Mouse (Mus musculus) right cerebral cortex, postnatal 4 days (tissue): ENCODE measurements at regions not wholly inside any gene's neighbourhood (a gene's known extent, or its start where the extent isn't known, plus 50 kb on each side); places are given as distances from the start of the nearest gene placed in this dataset.
A peak's percentile ranks its signal among the peaks of the same experiment; 100 is the strongest.

ENCODE experiments used
- DNase-seq: peaks from one replicate; pipeline ENCODE4 v3.0.0-alpha.2; 2022

DNA sequence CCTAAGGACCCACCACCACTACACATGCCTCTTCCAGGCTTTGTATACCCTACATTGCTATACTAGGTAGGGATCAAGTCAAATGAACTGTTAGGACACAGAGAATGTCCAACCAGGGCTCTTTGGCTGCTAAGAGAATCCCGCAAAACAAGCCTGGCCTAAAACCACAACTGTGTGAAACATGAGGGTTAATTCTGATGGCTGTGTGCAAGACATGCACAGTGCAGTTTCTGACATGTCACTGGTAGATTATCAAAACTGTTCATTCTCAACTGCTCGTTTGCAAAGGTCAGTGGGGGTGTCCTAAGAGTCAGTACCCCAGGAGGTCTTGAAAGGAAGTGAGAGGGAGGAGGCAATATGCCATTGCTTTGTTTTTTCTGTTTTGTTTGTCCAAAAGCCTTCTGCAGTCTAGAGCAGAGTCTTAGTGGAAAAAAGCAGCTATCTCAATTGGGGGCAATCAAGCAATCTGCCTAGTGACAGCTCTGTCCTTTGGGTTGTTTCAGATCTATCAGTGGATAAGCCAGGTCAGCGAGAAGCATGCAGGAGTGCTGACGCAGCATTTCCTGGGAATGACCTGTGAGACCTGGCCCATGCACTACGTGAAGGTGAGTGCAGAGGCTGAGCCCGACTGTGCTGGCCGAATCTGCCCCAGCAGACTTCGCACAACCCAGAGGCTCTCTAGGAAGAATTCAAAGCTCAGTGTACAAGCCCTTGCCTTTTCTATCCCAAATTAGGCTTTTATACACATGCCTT is 151.3 kb upstream of the 4933402D24Rik start:
- DNase-seq = no peak

DNA sequence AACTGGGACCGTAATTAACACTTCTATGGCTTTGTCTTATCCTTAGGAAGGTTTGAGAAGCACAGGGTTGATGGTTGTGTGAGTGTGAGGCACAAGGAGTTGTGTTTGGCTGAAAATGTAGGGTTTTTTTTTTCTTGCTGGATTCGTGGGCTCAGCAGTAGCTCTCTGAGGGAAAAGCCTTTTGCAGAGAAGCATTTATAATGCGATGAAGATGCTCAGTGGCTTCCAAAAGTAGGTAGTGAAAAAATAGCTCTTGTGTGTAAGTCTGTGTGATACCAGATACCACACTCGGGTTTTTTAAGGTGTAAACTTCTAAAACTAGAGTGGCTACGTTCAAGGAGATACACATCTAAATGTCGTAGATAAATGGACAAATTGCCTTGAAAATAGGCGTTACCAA is 149.1 kb upstream of the 4933402D24Rik start:
- no peak for DNase-seq

DNA sequence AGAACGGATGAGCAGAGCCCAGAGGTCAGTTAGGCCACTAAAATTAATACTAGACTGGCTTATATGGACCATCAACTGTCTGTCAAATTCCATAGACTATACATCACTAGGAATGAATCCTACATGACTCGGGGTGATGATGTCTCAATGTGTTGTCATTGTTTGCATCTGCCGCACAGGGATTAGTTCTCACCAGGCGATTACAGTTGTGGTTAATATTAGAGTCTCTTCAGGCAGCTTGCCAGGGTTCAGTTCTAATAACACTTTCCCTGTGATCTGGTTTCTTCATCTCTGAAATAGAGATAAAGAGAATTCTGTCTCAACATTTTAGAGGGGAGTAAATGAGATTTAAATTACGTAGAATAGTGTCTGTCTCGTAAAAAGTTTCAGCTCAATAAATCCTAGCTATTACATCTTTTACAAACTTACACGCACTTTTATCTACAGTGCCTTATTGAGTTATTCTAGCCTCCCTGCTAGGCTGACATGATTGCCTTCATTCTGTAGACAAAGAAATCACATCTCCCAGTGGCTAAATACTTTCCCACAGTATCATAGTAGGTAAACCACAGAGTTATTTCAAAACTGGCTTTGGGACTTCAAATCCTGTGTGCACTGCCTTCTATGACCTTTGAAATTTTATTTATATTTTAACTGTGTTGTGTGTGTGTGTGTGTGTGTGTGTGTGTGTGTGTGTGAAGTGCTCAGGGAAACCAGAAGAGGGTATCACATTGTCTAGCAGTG is 148.0 kb upstream of the 4933402D24Rik start:
- no peak for DNase-seq

DNA sequence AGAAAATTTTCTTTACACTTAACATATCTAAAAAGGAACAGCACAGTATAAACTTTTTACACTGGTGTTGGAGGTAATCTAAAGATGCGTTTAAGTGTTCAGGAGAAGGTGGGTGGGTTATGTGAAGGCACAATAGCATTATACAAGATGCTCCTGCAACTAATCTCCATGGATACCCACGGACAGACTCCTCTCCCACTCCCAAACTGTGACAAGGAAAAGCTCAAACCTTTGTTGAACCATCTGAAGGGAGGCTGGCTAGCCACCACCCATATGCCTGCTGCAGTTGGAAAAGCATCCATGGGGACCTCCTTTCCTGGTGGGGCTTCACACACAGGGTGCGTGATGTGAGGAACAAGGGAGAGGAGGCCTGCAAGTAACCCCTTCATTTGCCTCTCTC is 141.7 kb upstream of the 4933402D24Rik start:
- no peak for DNase-seq

DNA sequence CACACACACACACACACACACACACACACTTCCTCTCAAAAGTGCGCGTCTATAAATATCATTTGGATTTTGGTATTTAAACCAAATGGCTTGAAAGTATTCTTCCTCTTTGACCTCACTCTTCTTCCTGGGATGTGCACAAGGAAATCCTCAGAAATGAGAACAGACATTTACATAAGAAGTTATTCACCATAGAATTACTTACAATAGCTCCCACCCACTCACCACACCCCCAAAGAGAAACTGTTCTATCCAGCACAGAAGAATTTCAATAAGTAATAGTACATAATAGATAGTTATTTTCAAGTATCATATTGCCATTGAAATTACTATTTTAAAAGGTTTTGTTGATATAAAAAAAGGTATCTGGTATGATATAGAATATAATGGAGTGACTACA is 140.1 kb upstream of the 4933402D24Rik start:
- no peak for DNase-seq

DNA sequence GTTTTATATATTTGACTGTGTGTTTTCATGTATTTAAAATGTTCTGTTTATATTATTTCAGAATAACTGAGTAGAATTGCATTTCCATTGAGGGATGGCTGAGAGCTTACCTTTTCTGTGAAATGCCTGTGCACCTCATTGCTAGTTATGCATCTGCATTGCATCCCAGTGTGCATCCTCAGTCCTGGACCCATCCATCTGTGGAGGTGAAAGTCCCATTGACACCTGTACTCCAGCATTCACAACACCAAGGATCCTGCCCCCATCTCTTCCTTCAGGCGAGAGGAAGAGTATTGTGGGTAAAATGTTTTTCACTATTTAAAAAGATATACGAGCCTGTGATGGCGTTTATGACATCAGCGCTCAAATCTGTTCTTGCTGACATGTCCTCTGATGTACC is 134.6 kb upstream of the 4933402D24Rik start:
- no peak for DNase-seq

DNA sequence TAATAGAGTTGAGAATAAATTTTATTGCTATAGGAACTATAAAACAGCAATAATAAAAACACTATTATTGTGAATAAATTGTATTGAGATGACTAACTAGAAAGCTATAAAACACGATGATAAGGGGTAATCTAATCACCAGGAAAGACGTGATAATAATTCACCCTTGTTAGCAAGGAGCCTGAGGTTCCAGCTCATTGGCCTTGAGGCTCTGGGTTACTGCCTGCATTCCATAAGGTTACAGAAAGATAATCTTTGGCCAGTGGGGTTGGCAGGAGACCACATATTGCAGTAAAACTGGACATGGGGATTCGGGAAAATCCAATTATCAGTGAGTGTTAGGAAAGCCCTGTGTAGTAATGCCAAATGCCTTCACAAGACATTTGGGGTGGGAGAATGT is 134.1 kb upstream of the 4933402D24Rik start:
- no peak for DNase-seq

DNA sequence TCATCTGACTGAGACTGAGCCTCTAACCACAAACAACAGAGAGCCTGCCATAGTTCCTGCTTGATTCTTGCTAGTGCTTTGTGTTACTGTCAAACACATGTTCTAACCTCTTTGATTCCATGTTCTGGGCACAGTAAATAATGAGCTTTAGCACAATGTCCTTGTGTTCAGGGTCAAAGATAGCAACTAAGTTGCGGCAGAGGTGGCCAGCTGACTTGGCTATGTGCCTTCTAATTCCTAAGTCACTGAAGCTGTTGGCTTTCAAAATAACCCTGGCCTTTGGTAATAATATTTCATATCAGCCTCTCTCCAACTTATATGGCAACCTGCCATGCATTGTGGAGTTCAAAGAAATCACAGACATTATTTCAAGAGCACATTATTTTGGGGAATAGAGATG is 133.3 kb upstream of the 4933402D24Rik start:
- no peak for DNase-seq

DNA sequence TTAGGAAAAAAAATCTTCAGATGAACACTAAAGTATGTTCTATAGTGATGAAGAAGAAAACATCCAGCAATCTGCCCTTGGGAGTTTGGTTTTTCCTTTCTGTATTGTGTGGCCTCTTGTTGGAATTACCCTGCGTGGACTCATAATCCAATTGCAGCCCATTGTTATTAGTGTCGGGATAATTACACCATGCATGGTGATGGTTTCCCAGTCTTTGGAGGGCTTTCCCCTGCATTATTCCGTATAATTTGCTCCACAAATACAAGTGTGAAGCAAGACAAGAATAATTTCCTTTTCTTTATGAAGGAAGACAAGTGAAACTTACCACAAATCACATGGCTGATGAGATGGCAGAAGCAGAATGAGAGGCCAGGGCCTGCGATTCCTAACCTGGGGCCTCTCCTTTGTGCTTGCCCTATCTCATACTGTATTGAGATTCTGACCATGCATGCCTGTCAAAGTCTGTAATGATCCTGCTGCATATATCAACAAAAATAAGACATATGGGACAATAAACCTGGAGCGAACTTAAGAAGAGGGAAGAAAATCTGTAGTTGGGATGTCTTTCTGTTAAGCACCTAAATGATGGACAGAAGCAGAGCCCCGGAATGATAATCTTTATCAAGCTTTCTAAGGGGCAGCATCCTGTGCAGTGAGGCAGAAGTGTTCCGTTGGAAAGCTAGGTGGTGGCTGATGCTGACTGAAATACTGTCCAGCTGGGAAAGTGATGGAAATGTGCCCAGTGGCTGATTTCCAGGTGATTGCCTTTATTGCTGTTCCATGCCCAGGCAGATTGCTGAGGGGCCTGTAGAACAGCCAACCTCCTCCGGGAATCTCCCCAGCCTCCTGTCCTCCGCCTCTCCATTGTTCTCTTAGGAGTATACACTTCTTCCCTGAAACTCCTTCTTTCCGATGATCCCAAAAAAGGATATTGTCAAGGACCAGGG is 130.8 kb upstream of the 4933402D24Rik start:
- DNase-seq = peak; percentile 27

DNA sequence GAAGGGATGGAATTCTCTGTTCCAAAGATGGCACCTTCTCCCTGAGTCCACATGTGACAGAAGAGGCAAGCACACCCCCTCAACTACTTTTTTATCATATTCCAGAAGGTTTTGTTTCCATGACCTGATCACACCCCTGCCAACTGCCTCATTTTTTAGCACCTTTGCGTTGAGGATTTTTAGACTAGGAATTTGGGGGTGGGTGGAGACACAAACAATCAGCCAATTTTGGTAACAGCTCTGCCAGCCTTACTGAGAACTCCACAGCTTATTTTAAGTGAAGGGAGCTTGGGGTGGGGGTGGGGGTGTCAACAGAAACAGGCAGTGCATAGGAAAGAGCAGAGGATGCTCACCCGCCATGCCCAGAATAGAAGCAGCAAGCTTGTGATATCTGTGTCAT is 129.7 kb upstream of the 4933402D24Rik start:
- DNase-seq = no peak

DNA sequence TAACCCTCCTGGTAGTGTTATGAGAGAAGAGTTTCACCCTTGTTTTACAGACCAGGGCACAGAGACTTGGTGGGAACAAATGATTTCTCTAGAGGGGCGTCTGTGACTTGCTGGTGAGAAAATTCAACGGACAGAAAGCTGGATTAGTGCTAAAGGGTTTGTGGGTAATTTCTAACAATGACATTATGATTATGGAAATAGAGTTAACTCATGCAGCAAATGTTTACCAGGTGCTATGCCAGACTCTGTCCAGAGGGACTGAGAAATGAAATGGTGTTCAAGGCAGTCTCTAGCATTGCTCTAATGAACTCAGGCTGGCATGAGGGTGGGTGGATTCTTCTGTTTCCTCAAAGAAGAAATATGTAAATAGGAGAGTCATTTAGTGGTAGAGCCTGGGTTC is 128.5 kb upstream of the 4933402D24Rik start:
- DNase-seq = no peak

DNA sequence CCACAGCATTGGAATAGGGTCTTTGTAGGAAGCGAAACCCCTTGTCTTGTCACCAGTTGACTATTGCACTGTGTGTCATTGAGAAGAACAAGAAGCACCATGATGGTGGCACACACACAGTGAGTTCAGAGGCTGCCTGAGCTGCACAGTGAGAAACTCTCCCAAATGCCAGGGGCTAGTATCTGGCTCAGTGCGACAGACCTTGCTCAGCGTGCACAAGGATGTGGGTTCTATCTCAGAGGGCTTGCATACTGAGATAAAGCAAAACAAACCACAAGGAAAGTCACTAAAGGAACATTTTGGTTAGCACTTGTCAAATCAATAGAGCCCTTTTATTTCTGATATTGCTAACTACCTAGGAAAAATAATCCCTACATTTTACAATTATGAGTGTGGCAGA is 110.5 kb upstream of the 4933402D24Rik start:
- DNase-seq = no peak

DNA sequence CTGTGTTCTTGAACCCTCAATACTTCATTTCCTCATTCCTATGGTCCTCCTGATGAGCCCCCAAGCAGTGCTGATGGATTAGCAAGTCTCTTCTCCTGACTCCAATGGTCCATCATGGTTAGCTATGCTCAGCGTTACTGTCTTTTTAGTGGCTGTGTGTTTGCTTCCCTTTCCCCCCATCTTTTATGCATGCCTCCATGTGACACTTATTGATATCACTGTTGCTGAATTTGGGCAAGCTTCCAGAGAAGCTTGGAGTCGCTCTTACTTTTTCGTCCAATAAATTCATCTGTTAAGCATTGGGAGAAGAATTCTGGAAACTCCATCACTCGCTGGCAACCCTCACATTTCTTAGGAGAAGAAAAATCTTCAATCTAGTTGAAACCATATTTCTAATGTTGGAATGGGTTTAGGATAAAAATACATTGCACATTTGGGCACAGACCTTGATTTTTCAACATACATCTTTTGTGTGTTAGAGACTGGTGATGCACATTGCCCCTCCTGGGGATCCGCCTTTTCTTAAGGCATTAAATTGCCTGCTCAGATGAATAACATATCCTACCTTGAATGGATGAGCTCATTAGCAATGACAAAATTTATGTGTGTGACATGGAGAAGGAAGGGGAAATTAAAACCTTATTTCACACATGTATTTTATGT is 107.7 kb upstream of the 4933402D24Rik start:
- DNase-seq = no peak

DNA sequence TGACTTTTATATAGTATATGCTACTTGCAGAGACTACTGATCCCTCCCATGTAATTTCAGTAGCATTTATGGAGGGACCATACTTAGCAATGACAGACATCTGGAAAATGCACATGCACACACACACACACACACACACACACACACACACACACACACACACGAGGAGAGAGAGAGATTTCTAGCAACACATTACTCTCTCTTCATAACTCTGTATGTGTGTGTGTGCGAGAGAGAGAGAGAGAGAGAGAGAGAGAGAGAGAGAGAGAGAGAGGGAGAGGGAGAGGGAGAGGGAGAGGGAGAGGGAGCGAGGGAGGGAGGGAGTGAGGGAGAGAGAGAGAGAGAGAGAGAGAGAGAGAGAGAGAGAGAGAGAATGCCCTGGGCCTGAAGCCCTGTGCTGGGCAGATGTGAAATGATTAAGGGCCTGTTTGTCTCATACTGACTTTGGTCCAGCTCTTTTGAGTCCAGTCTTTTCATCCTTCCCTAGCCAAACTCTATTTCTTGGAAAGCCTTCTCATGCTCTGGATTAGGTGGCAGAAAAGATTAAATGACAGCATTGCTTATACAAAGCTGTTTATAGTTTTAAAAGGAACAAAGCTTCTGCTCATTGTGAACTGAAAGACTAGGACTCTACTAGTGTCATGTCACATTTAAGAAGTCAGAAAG is 106.4 kb upstream of the 4933402D24Rik start:
- no peak for DNase-seq

DNA sequence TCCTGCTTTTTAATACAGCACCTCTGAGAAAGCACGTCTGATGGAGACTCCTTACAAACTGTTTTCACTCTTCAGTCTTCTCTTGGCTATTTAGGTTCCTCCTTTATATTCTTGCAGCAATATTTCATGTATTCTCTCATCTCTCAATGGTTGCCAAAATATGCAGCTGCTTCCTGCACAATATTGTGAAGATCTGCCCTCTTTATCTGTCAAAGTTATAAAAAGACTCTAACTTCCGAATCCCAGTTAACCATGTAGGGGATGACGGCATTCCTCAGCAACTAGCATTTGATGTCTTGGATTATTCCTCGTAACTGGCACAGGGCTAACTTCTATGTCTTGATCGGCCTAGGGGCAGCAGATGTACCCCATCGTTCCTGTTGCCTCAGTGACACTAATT is 102.8 kb upstream of the 4933402D24Rik start:
- DNase-seq = no peak

DNA sequence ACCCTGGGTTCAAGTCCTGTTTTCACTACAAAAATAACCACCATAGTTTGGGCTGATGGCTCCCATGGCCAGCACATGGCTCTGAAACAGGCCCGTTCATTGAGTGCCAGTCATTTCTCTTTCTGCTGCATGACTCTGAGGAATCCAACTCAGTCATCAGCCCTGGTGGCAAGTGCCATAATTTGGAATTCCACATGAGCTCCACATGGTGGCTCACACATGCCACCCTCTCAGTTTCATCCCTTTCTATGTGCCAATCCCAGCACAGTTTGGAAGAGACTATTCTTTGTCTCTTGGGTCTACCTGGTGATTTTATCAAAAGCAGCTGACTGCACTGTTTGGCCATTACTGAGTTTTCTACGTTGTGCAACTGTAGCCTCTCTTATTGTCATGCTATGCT is 100.3 kb upstream of the 4933402D24Rik start:
- DNase-seq = no peak

DNA sequence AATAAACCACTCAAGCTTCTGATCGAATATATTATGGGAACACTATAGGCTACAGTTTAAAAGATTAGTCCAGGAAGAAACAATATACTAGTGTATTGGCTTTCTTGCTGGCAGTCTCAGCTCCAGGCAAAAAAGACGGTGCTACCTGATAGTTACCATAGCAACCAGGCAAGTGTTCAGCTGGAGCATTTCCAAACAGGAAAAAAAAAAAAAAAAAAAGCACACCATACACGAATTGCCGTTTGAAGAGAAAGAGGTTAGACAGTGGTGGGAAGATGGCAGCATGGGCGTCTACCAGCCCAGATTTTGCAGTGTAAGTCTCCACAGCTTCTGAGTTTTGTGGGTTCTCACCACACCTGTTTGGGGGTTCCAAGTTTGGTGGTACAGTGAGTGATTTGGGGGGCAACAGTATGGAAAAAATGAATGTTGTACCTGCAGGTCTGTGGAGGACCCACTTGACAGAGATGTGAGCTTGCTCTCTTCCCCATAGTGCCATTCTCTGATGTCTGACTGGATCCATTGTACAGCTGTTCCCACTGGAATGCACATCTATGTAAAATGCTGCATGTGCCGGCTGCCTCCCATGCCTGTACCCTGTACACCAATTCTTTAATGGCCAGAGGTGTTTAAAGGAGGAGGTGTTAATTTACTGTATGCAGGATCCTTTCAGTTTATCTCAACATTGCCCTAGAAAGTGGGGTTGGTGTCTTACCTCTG is 89.0 kb upstream of the 4933402D24Rik start:
- DNase-seq = no peak

DNA sequence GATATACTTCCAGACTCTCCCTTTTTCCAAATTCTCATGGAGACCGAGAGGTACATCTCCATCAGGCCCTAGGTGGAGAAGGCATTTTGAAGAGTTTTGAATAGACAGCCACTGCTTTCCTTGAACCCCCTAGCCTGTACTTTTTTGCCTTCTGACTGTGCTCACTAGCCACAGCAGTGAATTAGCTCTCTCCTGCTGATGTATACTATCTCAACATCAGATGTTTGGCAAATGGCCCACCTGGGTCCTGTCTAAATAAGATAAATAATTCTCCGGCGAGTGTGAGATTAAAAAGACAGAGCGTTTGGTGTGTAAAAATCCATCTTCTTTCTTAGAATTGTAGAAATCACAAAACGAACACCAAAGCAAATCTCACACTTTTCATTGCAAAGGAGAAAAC is 88.4 kb upstream of the 4933402D24Rik start:
- no peak for DNase-seq

DNA sequence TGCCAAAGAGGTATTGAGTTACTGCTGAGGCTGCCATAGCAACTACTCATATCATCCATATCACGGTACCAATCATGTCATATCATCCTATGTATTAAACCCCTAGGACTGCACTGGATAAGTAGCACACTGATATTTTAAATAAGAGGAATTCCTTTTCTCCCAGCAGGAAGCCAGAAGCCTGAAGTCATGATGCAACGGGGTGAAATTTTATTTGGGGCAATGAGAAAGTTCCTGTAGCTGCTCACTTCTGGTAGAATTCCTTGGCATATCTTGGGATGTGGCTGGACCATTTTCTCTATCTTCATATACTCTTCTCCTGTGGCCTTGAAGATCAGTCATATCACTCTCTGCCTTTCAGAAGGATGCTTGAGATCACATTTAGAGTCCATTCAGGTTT is 87.3 kb upstream of the 4933402D24Rik start:
- DNase-seq = no peak

DNA sequence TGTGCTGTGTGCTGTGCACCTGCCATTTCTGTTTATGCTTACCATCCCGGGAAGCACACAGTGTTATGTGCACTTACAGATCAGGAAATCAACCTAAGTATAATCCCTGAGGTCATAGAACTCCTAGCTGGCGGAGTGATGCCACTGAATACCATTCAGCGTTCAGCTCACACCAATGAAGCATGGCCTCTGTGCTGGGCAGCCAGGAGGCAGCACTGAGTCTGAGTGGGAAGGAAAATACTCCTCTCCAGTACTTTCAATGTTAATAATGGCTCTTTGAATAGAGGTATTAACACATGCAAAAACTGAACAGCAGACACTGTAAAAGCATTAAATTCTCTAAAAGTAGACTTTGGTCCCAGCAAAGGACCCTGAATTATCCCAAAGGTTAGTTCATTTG is 85.7 kb upstream of the 4933402D24Rik start:
- no peak for DNase-seq

DNA sequence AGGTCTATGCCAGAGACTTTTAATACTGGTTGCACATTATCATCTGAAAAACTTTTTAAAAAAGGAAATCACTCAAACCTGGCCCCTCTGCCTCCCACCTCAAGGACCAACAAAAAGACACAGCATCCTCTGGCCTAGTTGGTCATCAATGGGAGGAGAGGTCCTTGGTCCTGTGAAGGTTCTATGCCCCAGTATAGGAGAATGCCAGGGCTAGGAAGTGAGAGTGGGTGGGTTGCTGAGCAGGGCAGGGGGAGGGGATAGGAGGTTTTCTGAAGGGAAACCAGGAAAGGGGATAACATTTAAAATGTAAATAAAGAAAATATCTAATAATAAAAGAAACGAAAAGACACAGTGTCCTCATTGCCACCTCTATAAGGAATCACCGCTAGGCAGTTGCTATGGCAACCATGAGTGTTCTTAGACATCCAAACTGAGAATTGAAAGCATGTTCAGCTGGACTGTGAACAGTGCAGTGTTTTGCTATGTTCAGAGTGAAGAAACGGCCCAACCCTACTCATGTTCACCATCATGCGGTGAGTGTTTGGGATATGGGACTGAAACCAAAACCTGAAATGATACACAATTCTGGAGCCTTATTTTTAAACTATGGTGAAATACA is 82.5 kb upstream of the 4933402D24Rik start:
- DNase-seq = no peak
